ENCODE assay signal across 8 mouse cellular contexts in the genomic region with DNA sequence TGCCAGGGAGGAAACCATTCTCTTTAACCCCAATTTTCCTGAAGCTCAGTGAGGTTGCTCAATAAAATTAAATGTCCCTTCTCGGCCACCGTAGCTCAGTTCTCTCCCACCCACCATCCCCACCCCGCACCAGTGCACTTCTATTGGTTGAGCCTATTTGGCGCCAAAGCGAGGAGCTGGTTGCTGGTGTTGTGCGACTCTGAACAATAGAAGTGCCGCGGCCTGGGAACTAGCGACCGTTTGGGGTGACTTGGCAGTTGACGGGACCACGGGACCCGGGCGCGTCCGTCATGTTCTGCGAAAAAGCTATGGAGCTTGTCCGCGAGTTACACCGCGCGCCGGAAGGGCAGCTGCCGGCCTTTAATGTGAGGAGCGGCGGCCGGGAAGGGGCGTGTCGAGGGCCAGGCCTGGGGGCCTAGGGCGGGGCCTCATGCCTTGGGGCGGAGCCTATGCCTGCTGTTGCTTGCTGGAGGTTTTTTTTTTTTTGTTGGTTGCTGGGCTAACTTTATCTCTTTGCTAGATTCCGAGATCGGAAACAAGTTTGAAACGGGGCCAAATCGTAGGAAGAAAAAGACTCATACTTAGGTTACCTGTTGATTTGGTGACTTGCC. TPM values are rescaled to one million over a fixed set of nuclear protein-coding genes. Genes with fewer than 3 reads are reported as not detected.
DNase-seq lines count a peak whose midpoint lies in the region; ATAC-seq and TF ChIP-seq lines count a peak whose summit lies in the region.

No protein-coding gene starts in this region.

- peak; percentile 98 for DNase-seq in c-Kit-positive CD71-positive TER-119-positive erythroid progenitor cells, embryonic 14.5 days (ENCODE audit: low spot score)
- DNase-seq in heart, postnatal 14 days = peak; percentile 94
- DNase-seq in layer of hippocampus, adult 11-12 months (ENCODE audit: low spot score) = peak; percentile 89
- peak; percentile 94 to 95 for DNase-seq in lung, adult 18-20 months
- DNase-seq in testis, postnatal 14 days (ENCODE audit: low spot score) = peak; percentile 92

- H3K4me2 ChIP-seq in forebrain, embryonic 13.5 days = peak overlapping the region; percentile 68
- peak overlapping the region; percentile 62 for H3K4me2 ChIP-seq in neural tube, embryonic 15.5 days

- H3K9me3 ChIP-seq in E14TG2a.4 (ENCODE audit: low read length) = no peaks in the 10 kb centered on the region
- H3K9me3 ChIP-seq in forebrain, embryonic 13.5 days (replicated peaks) = no peaks in the 10 kb centered on the region
- no peaks in the 10 kb centered on the region for H3K9me3 ChIP-seq in neural tube, embryonic 15.5 days (replicated peaks)

- H3K36me3 ChIP-seq in E14TG2a.4 (ENCODE audit: insufficient read depth, low read length) = peaks cover 14% of the 10 kb centered on the region
- H3K36me3 ChIP-seq in forebrain, embryonic 13.5 days (ENCODE audit: poor library complexity, severe bottlenecking) = no peaks in the 10 kb centered on the region
- no peaks in the 10 kb centered on the region for H3K36me3 ChIP-seq in neural tube, embryonic 15.5 days

- no peaks in the 10 kb centered on the region for H3K27me3 ChIP-seq in E14TG2a.4 (ENCODE audit: insufficient read depth, low read length)
- no peaks in the 10 kb centered on the region for H3K27me3 ChIP-seq in forebrain, embryonic 13.5 days
- H3K27me3 ChIP-seq in neural tube, embryonic 15.5 days (replicated peaks) = no peaks in the 10 kb centered on the region

- intact Hi-C loops in heart, postnatal 14 days (cut with DNase I) = no loop called here

- peak; percentile 94 for ATAC-seq in forebrain, embryonic 13.5 days
- ATAC-seq in neural tube, embryonic 15.5 days (ENCODE audit: low FRiP score) = peak; percentile 94

- TF ChIP-seq CTCF in E14TG2a.4 (conservative IDR thresholded peaks at IDR 0.05; ENCODE audit: low read length) = no peak

- peaks cover 21% of the 10 kb centered on the region for H3K4me1 ChIP-seq in E14TG2a.4 (replicated peaks; ENCODE audit: low read depth, low read length)
- peaks cover 9% of the 10 kb centered on the region; the same call in 1 of the 2 replicates for H3K4me1 ChIP-seq in forebrain, embryonic 13.5 days
- H3K4me1 ChIP-seq in neural tube, embryonic 15.5 days = peaks cover 12% of the 10 kb centered on the region

- peak overlapping the region; percentile 87 for H3K4me3 ChIP-seq in E14TG2a.4 (replicated peaks; ENCODE audit: low read length)
- H3K4me3 ChIP-seq in forebrain, embryonic 13.5 days = peak overlapping the region; percentile 64
- peak overlapping the region; percentile 89 for H3K4me3 ChIP-seq in neural tube, embryonic 15.5 days (replicated peaks)

- peak overlapping the region; percentile 69 for H3K9ac ChIP-seq in forebrain, embryonic 13.5 days
- H3K9ac ChIP-seq in neural tube, embryonic 15.5 days (replicated peaks) = peak overlapping the region; percentile 55; the same call in 1 of the 2 replicates

- peak overlapping the region; percentile 90 for H3K27ac ChIP-seq in forebrain, embryonic 13.5 days
- H3K27ac ChIP-seq in neural tube, embryonic 15.5 days (replicated peaks) = peak overlapping the region; percentile 86

- under 1% methylated on average over 35 of the region's 35 CpGs for WGBS in forebrain, embryonic 13.5 days
- WGBS in neural tube, embryonic 15.5 days = under 1% methylated on average over 35 of the region's 35 CpGs

RNA-seq across cellular contexts. Expression of a gene that starts 4.3 kb away (rescaled TPM):
- 56.2 and 62.7 TPM in 2 replicates for polyA plus RNA-seq in forebrain, embryonic 13.5 days (2015; fragmentation: Nextera tagmentation; extraction: Ambion mirVana)
- total RNA-seq in heart, postnatal 14 days (2021) = 1 to 10 TPM; 2.7 TPM
- polyA plus RNA-seq in neural tube, embryonic 15.5 days (2015; fragmentation: Nextera tagmentation; extraction: Ambion mirVana) = 12.8 and 16.1 TPM in 2 replicates

RNA-seq across cellular contexts. Expression of a gene that starts 5.0 kb away (rescaled TPM):
- polyA plus RNA-seq in forebrain, embryonic 13.5 days (2015; fragmentation: Nextera tagmentation; extraction: Ambion mirVana) = 65.8 and 77.6 TPM in 2 replicates
- 10 to 100 TPM; 34.9 to 39.7 TPM for total RNA-seq in heart, postnatal 14 days (2021)
- polyA plus RNA-seq in neural tube, embryonic 15.5 days (2015; fragmentation: Nextera tagmentation; extraction: Ambion mirVana) = 126 and 148 TPM in 2 replicates

Comparison
In these comparisons a context has a peak if more than half of its experiments do, and no peak if none do; other contexts are left out.
1. Peak in every context shown above with its lines: DNase-seq, ATAC-seq, H3K4me3 ChIP-seq and H3K27ac ChIP-seq.